Mouse (Mus musculus): ENCODE results near the gene Pdzk1ip1. TPM values are rescaled to one million over a fixed set of nuclear protein-coding genes. Genes with fewer than 3 reads are reported as not detected.

Gene Pdzk1ip1
- polyA plus RNA-seq, 1 experiment: 212 TPM

DNA sequence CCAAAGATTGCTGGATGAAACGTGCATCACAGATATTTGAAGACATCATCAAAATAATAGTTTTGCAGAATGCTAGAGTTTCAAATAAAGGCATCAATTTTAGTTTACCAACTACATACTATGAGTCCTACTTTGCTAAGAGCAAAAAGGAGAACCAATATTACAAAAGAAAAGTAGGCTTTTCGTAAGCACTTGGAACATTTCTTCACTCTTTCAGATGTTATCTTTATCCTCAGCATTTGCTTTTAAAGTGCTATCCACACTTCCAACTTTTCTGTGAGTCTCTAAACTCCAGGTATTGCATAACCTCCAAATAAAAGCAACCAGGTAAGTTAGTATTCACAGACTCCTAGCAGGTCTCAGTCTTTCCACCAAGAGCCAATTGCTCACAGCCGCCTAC, 31.1 kb downstream of the Pdzk1ip1 start:
- peak overlapping the region; percentile 68 for H3K27ac ChIP-seq (ENCODE audit: control insufficient read depth, insufficient read depth, low read depth, low read length, poor library complexity)
- WGBS: 47% methylated on average over 3 of the region's 3 CpGs
- H3K4me1 ChIP-seq (ENCODE audit: control insufficient read depth, insufficient read depth, low read length): peaks cover 3% of the 10 kb centered on the region
- H3K4me3 ChIP-seq (replicated peaks; ENCODE audit: control insufficient read depth, low read depth, low read length): no peak overlapping the region
- TF ChIP-seq CTCF (IDR thresholded peaks at IDR 0.05; ENCODE audit: control insufficient read depth, insufficient read depth, low read length) (no peak), POLR2A (IDR thresholded peaks at IDR 0.05; ENCODE audit: borderline replicate concordance, control insufficient read depth, low read depth, low read length) (no peak)

- H3K4me3 ChIP-seq (replicated peaks; ENCODE audit: control insufficient read depth, low read depth, low read length): no peak overlapping the region
- no peak overlapping the region for H3K27ac ChIP-seq (ENCODE audit: control insufficient read depth, insufficient read depth, low read depth, low read length, poor library complexity)
- H3K4me1 ChIP-seq (ENCODE audit: control insufficient read depth, insufficient read depth, low read length): peaks cover 3% of the 10 kb centered on the region
- WGBS: 57% methylated on average over 2 of the region's 2 CpGs
- TF ChIP-seq POLR2A (IDR thresholded peaks at IDR 0.05; ENCODE audit: borderline replicate concordance, control insufficient read depth, low read depth, low read length) (no peak), CTCF (IDR thresholded peaks at IDR 0.05; ENCODE audit: control insufficient read depth, insufficient read depth, low read length) (no peak)
Measured at GRCm38 (mm10) chr4:115121162-115121561, 32.7 kb downstream of the Pdzk1ip1 start.

GRCm38 (mm10) chr4:115121608-115122007, 33.1 kb downstream of the Pdzk1ip1 start:
- peaks cover 3% of the 10 kb centered on the region for H3K4me1 ChIP-seq (ENCODE audit: control insufficient read depth, insufficient read depth, low read length)
- TF ChIP-seq CTCF (IDR thresholded peaks at IDR 0.05; ENCODE audit: control insufficient read depth, insufficient read depth, low read length): no peak
- no peak for TF ChIP-seq POLR2A (IDR thresholded peaks at IDR 0.05; ENCODE audit: borderline replicate concordance, control insufficient read depth, low read depth, low read length)
- 50% methylated on average over 5 of the region's 5 CpGs for WGBS
- no peak overlapping the region for H3K27ac ChIP-seq (ENCODE audit: control insufficient read depth, insufficient read depth, low read depth, low read length, poor library complexity)
- H3K4me3 ChIP-seq (replicated peaks; ENCODE audit: control insufficient read depth, low read depth, low read length): no peak overlapping the region

DNA sequence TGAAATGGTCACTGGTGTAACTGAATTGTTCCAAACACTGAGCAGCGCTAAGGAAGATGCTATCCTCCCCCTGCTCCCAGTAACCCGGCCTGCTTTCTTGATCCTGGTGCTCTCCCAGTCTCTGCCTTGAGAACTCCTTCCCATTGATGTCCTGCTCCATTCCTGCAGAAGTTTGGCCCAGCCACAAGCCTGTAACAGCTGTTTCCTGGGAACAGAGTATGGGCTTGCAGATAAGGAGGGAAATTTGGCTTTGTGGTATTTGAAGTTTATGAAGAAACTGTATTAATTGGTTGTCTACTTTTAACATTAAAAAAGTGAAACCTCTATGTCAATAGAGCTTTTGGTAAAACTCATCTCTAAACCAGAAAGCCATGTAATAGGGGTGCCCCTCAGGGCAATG, 35.0 kb downstream of the Pdzk1ip1 start:
- Histone ChIP-seq H3K27ac (ENCODE audit: control insufficient read depth, insufficient read depth, low read depth, low read length, poor library complexity) (no peak overlapping the region), H3K4me3 (replicated peaks; ENCODE audit: control insufficient read depth, low read depth, low read length) (no peak overlapping the region), H3K4me1 (ENCODE audit: control insufficient read depth, insufficient read depth, low read length) (peaks cover 3% of the 10 kb centered on the region)
- no peak for TF ChIP-seq CTCF (IDR thresholded peaks at IDR 0.05; ENCODE audit: control insufficient read depth, insufficient read depth, low read length)
- TF ChIP-seq POLR2A (IDR thresholded peaks at IDR 0.05; ENCODE audit: borderline replicate concordance, control insufficient read depth, low read depth, low read length): no peak
- WGBS: 53% methylated on average over 2 of the region's 2 CpGs

GRCm38 (mm10) chr4:115124713-115125112, 36.2 kb downstream of the Pdzk1ip1 start:
- no peak for TF ChIP-seq POLR2A (IDR thresholded peaks at IDR 0.05; ENCODE audit: borderline replicate concordance, control insufficient read depth, low read depth, low read length)
- H3K4me1 ChIP-seq (ENCODE audit: control insufficient read depth, insufficient read depth, low read length): no peaks in the 10 kb centered on the region; the same call in 1 of the 2 replicates
- H3K4me3 ChIP-seq (replicated peaks; ENCODE audit: control insufficient read depth, low read depth, low read length): no peak overlapping the region
- H3K27ac ChIP-seq (ENCODE audit: control insufficient read depth, insufficient read depth, low read depth, low read length, poor library complexity): no peak overlapping the region

DNA sequence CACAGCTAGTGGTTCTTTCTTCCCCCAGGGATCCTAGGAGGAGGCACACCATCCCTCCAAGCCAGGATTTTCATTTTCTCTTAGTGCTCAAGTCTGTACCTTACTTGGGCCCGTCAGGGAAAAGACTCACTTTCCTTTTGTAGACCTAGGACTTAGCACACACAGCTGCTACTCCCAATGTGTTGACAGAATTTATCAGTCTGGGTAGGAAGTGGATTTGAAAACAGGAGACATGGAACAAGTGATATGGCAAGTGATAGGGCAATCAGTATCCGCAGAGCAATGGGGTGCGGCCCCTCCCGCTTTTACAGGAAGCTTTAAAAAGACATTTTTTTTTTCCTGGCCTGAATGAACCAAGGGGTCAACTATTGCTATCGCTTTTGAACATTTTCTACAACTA, 44.6 kb downstream of the Pdzk1ip1 start:
- Histone ChIP-seq H3K4me3 (replicated peaks; ENCODE audit: control insufficient read depth, low read depth, low read length) (no peak overlapping the region), H3K27ac (ENCODE audit: control insufficient read depth, insufficient read depth, low read depth, low read length, poor library complexity) (no peak overlapping the region), H3K4me1 (ENCODE audit: control insufficient read depth, insufficient read depth, low read length) (no peaks in the 10 kb centered on the region)
- TF ChIP-seq CTCF (IDR thresholded peaks at IDR 0.05; ENCODE audit: control insufficient read depth, insufficient read depth, low read length) (no peak), POLR2A (IDR thresholded peaks at IDR 0.05; ENCODE audit: borderline replicate concordance, control insufficient read depth, low read depth, low read length) (no peak)
- WGBS: 7% methylated on average over 5 of the region's 5 CpGs

DNA sequence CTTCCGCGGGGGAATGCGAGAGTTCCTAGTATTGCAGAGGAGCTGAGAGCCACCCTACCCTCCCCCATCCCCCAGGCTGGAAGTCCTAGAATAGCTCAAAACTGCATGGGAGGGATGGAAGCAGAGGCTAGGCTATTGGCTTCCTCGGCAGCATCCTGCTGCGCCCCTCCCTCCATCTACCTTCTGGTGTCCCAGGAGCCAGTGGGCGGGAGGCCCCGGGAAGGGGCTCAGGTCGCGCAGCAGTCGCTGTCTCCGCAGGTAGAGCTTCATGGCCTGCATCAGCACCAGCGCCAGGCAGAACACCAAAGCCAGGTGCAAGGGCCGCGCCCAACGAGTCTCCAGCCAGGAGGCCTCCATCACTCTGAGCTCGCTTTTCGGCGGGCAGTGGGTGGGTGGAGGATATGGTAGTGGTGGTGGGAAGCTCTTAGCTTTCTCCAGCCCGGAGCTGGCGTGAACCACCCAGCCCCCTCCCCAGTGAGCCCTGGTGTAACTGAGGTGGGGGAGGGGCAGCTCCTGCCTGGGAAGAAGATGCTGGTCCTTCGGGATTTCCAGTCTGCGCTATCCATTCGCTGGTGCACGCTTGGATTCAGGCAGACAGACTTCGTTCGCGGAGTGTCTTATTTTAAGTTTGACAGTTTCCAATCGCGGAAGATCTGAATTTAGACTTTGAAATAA, 45.2 kb downstream of the Pdzk1ip1 start, which contains the start of gene Cyp4x1:
Gene Cyp4x1, minus strand, starts transcription at position 661 of the 675 bp plus-strand sequence.
- H3K27ac ChIP-seq (ENCODE audit: control insufficient read depth, insufficient read depth, low read depth, low read length, poor library complexity): peak within 1 kb of the TSS; percentile 19
- 11% methylated on average over 29 of the region's 29 CpGs for WGBS
- TF ChIP-seq CTCF (IDR thresholded peaks at IDR 0.05; ENCODE audit: control insufficient read depth, insufficient read depth, low read length) (no peak), POLR2A (IDR thresholded peaks at IDR 0.05; ENCODE audit: borderline replicate concordance, control insufficient read depth, low read depth, low read length) (no peak)

DNA sequence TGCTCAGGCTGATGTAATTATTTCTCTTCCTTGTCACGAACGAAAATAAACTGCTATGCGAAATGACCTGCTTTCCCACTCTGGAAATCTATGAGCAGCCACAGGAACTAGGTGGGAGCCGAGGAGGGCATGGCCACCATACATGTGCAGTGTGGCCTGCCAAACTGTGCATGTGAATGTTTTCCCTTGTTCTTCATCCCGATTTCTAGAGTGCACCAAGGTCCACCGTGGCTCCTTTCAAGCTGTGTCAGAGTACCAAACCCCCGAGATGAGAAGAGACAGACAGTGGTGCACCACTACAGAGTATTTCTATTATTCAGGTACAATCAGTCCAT, 45.8 kb downstream of the Pdzk1ip1 start:
- Histone ChIP-seq H3K4me1 (ENCODE audit: control insufficient read depth, insufficient read depth, low read length) (no peaks in the 10 kb centered on the region), H3K4me3 (replicated peaks; ENCODE audit: control insufficient read depth, low read depth, low read length) (no peak overlapping the region), H3K27ac (ENCODE audit: control insufficient read depth, insufficient read depth, low read depth, low read length, poor library complexity) (no peak overlapping the region)
- 33% methylated on average over 7 of the region's 7 CpGs for WGBS
- no peak for TF ChIP-seq POLR2A (IDR thresholded peaks at IDR 0.05; ENCODE audit: borderline replicate concordance, control insufficient read depth, low read depth, low read length)
- no peak for TF ChIP-seq CTCF (IDR thresholded peaks at IDR 0.05; ENCODE audit: control insufficient read depth, insufficient read depth, low read length)

More for the DNA sequence above, 45.2 kb downstream of the Pdzk1ip1 start, which contains the start of gene Cyp4x1:
- no peak within 1 kb of the TSS for H3K4me3 ChIP-seq (replicated peaks; ENCODE audit: control insufficient read depth, low read depth, low read length)
- no peaks in the 10 kb centered on the region for H3K4me1 ChIP-seq (ENCODE audit: control insufficient read depth, insufficient read depth, low read length)

Other genes with a start within 250 kb of the Pdzk1ip1 start
- gene Foxd2, start 179.8 kb upstream of the Pdzk1ip1 start, polyA plus RNA-seq (2011; ENCODE audit: insufficient read depth, insufficient read length, low replicate concordance, missing spikeins): 0.57 TPM in 1 of 2 replicates, not detected in the other
- not detected in 2 replicates for gene Foxe3, start 162.7 kb upstream of the Pdzk1ip1 start, polyA plus RNA-seq (2011; ENCODE audit: insufficient read depth, insufficient read length, low replicate concordance, missing spikeins)
- gene Cmpk1, start 101.5 kb upstream of the Pdzk1ip1 start, polyA plus RNA-seq (2011; ENCODE audit: insufficient read depth, insufficient read length, low replicate concordance, missing spikeins): 26.5 and 34.7 TPM in 2 replicates
- gene Stil, start 88.5 kb upstream of the Pdzk1ip1 start, polyA plus RNA-seq (2011; ENCODE audit: insufficient read depth, insufficient read length, low replicate concordance, missing spikeins): 7.8 and 8.1 TPM in 2 replicates
- gene Tal1, start 32.3 kb upstream of the Pdzk1ip1 start, polyA plus RNA-seq (2011; ENCODE audit: insufficient read depth, insufficient read length, low replicate concordance, missing spikeins): 67.9 and 68.4 TPM in 2 replicates
- 0.38 and 2.0 TPM in 2 replicates for gene Cyp4x1, start 45.6 kb downstream of the Pdzk1ip1 start, polyA plus RNA-seq (2011; ENCODE audit: insufficient read depth, insufficient read length, low replicate concordance, missing spikeins)
- not detected in 2 replicates for gene Cyp4a29, start 153.4 kb downstream of the Pdzk1ip1 start, polyA plus RNA-seq (2011; ENCODE audit: insufficient read depth, insufficient read length, low replicate concordance, missing spikeins)
- 2.1 TPM in 1 of 2 replicates, not detected in the other for gene Cyp4a12a, start 210.3 kb downstream of the Pdzk1ip1 start, polyA plus RNA-seq (2011; ENCODE audit: insufficient read depth, insufficient read length, low replicate concordance, missing spikeins)

Data from bone marrow, adult 2 months (tissue).